Mouse (Mus musculus): ENCODE measurements at regions not wholly inside any gene's neighbourhood (a gene's known extent, or its start where the extent isn't known, plus 50 kb on each side); places are given as distances from the start of the nearest gene placed in this dataset.

- H3K27me3 ChIP-seq (ENCODE audit: control insufficient read depth, insufficient read depth, low read length) = no peaks in the 10 kb centered on the region
- no peak overlapping the region for H3K4me2 ChIP-seq (ENCODE audit: low read depth, low read length)
- no peaks in the 10 kb centered on the region; the same call in 1 of the 2 replicates for H3K4me1 ChIP-seq (ENCODE audit: control insufficient read depth, insufficient read depth, low read length)
- no peak overlapping the region for H3K4me3 ChIP-seq (ENCODE audit: low read depth, low read length)
- H3K9me3 ChIP-seq (replicated peaks; ENCODE audit: control insufficient read depth, low read length) = no peaks in the 10 kb centered on the region
- no peak overlapping the region for H3K27ac ChIP-seq (replicated peaks; ENCODE audit: low read depth, low read length)
- no peak overlapping the region for H3K9ac ChIP-seq (replicated peaks; ENCODE audit: low read length)
- 77% methylated on average over 3 of the region's 3 CpGs for WGBS
- ATAC-seq (replicated peaks; ENCODE audit: insufficient number of reproducible peaks, low FRiP score, low TSS enrichment, low read depth) = no peak
- no peak for DNase-seq (ENCODE audit: low spot score)
- H3K36me3 ChIP-seq (replicated peaks; ENCODE audit: control insufficient read depth, insufficient read depth, low read depth, low read length) = no peaks in the 10 kb centered on the region
Observed at GRCm38 (mm10) chr10:8136662-8137061, 180.6 kb upstream of the Tab2 start.

GRCm38 (mm10) chr10:8135272-8135671 is 179.2 kb upstream of the Tab2 start:
- no peaks in the 10 kb centered on the region for H3K27me3 ChIP-seq (ENCODE audit: control insufficient read depth, insufficient read depth, low read length)
- no peak overlapping the region for H3K27ac ChIP-seq (replicated peaks; ENCODE audit: low read depth, low read length)
- no peaks in the 10 kb centered on the region for H3K9me3 ChIP-seq (replicated peaks; ENCODE audit: control insufficient read depth, low read length)

GRCm38 (mm10) chr10:8134398-8134797 is 178.4 kb upstream of the Tab2 start:
- ATAC-seq (replicated peaks; ENCODE audit: insufficient number of reproducible peaks, low FRiP score, low TSS enrichment, low read depth) = no peak
- no peak overlapping the region for H3K27ac ChIP-seq (replicated peaks; ENCODE audit: low read depth, low read length)
- no peaks in the 10 kb centered on the region for H3K36me3 ChIP-seq (replicated peaks; ENCODE audit: control insufficient read depth, insufficient read depth, low read depth, low read length)
- H3K4me1 ChIP-seq (ENCODE audit: control insufficient read depth, insufficient read depth, low read length) = no peaks in the 10 kb centered on the region; the same call in 1 of the 2 replicates
- no peak for DNase-seq (ENCODE audit: low spot score)
- H3K4me2 ChIP-seq (ENCODE audit: low read depth, low read length) = no peak overlapping the region
- no peak overlapping the region for H3K9ac ChIP-seq (replicated peaks; ENCODE audit: low read length)
- H3K27me3 ChIP-seq (ENCODE audit: control insufficient read depth, insufficient read depth, low read length) = no peaks in the 10 kb centered on the region
- no peaks in the 10 kb centered on the region for H3K9me3 ChIP-seq (replicated peaks; ENCODE audit: control insufficient read depth, low read length)
- WGBS = 92% methylated on average over 1 of the region's 1 CpGs
- no peak overlapping the region for H3K4me3 ChIP-seq (ENCODE audit: low read depth, low read length)

More at GRCm38 (mm10) chr10:8135272-8135671, 179.2 kb upstream of the Tab2 start:
- ATAC-seq (replicated peaks; ENCODE audit: insufficient number of reproducible peaks, low FRiP score, low TSS enrichment, low read depth) = no peak
- WGBS = 57% methylated on average over 7 of the region's 7 CpGs
- no peak for DNase-seq (ENCODE audit: low spot score)
- Histone ChIP-seq H3K4me2 (ENCODE audit: low read depth, low read length) (no peak overlapping the region), H3K4me3 (ENCODE audit: low read depth, low read length) (no peak overlapping the region), H3K4me1 (ENCODE audit: control insufficient read depth, insufficient read depth, low read length) (no peaks in the 10 kb centered on the region; the same call in 1 of the 2 replicates), H3K9ac (replicated peaks; ENCODE audit: low read length) (no peak overlapping the region), H3K36me3 (replicated peaks; ENCODE audit: control insufficient read depth, insufficient read depth, low read depth, low read length) (no peaks in the 10 kb centered on the region)

- peak; percentile 64 for DNase-seq (ENCODE audit: low spot score)
- Histone ChIP-seq H3K27ac (replicated peaks; ENCODE audit: low read depth, low read length) (no peak overlapping the region), H3K9ac (replicated peaks; ENCODE audit: low read length) (no peak overlapping the region), H3K4me3 (ENCODE audit: low read depth, low read length) (no peak overlapping the region), H3K4me1 (ENCODE audit: control insufficient read depth, insufficient read depth, low read length) (no peaks in the 10 kb centered on the region; the same call in 1 of the 2 replicates), H3K36me3 (replicated peaks; ENCODE audit: control insufficient read depth, insufficient read depth, low read depth, low read length) (no peaks in the 10 kb centered on the region), H3K9me3 (replicated peaks; ENCODE audit: control insufficient read depth, low read length) (no peaks in the 10 kb centered on the region), H3K4me2 (ENCODE audit: low read depth, low read length) (no peak overlapping the region), H3K27me3 (ENCODE audit: control insufficient read depth, insufficient read depth, low read length) (no peaks in the 10 kb centered on the region)
- WGBS = 26% methylated on average over 13 of the region's 13 CpGs
- ATAC-seq (replicated peaks; ENCODE audit: insufficient number of reproducible peaks, low FRiP score, low TSS enrichment, low read depth) = peak; percentile 41; the same call in 1 of the 2 replicates
Observed at GRCm38 (mm10) chr10:8133451-8133952, 177.5 kb upstream of the Tab2 start.

GRCm38 (mm10) chr10:8132795-8133194 is 176.8 kb upstream of the Tab2 start:
- H3K9me3 ChIP-seq (replicated peaks; ENCODE audit: control insufficient read depth, low read length) = no peaks in the 10 kb centered on the region
- H3K27ac ChIP-seq (replicated peaks; ENCODE audit: low read depth, low read length) = 0 out of 2 replicates have a peak overlapping the region, but pooled peaks have one; percentile 8
- no peak overlapping the region for H3K4me3 ChIP-seq (ENCODE audit: low read depth, low read length)
- 29% methylated on average over 2 of the region's 2 CpGs for WGBS
- no peak; the same call in 1 of the 2 replicates for ATAC-seq (replicated peaks; ENCODE audit: insufficient number of reproducible peaks, low FRiP score, low TSS enrichment, low read depth)
- no peaks in the 10 kb centered on the region for H3K36me3 ChIP-seq (replicated peaks; ENCODE audit: control insufficient read depth, insufficient read depth, low read depth, low read length)
- no peak overlapping the region for H3K9ac ChIP-seq (replicated peaks; ENCODE audit: low read length)
- no peak for DNase-seq (ENCODE audit: low spot score)
- H3K4me2 ChIP-seq (ENCODE audit: low read depth, low read length) = no peak overlapping the region
- H3K27me3 ChIP-seq (ENCODE audit: control insufficient read depth, insufficient read depth, low read length) = no peaks in the 10 kb centered on the region
- H3K4me1 ChIP-seq (ENCODE audit: control insufficient read depth, insufficient read depth, low read length) = no peaks in the 10 kb centered on the region; the same call in 1 of the 2 replicates

GRCm38 (mm10) chr10:8130472-8131241 is 174.6 kb upstream of the Tab2 start:
- H3K4me2 ChIP-seq (ENCODE audit: low read depth, low read length) = no peak overlapping the region
- DNase-seq (ENCODE audit: low spot score) (no peak), ATAC-seq (replicated peaks; ENCODE audit: insufficient number of reproducible peaks, low FRiP score, low TSS enrichment, low read depth) (no peak)
- no peaks in the 10 kb centered on the region for H3K36me3 ChIP-seq (replicated peaks; ENCODE audit: control insufficient read depth, insufficient read depth, low read depth, low read length)
- no peak overlapping the region for H3K9ac ChIP-seq (replicated peaks; ENCODE audit: low read length)
- no peaks in the 10 kb centered on the region for H3K9me3 ChIP-seq (replicated peaks; ENCODE audit: control insufficient read depth, low read length)
- no peaks in the 10 kb centered on the region for H3K27me3 ChIP-seq (ENCODE audit: control insufficient read depth, insufficient read depth, low read length)
- H3K4me3 ChIP-seq (ENCODE audit: low read depth, low read length) = no peak overlapping the region
- 66% methylated on average over 18 of the region's 18 CpGs for WGBS
- no peak overlapping the region for H3K27ac ChIP-seq (replicated peaks; ENCODE audit: low read depth, low read length)
- no peaks in the 10 kb centered on the region; the same call in 1 of the 2 replicates for H3K4me1 ChIP-seq (ENCODE audit: control insufficient read depth, insufficient read depth, low read length)

GRCm38 (mm10) chr10:8130057-8130456 is 174.0 kb upstream of the Tab2 start:
- no peak overlapping the region for H3K4me3 ChIP-seq (ENCODE audit: low read depth, low read length)
- no peak overlapping the region for H3K27ac ChIP-seq (replicated peaks; ENCODE audit: low read depth, low read length)

GRCm38 (mm10) chr10:8124124-8124523 is 168.1 kb upstream of the Tab2 start:
- Histone ChIP-seq H3K27ac (replicated peaks; ENCODE audit: low read depth, low read length) (no peak overlapping the region), H3K4me2 (ENCODE audit: low read depth, low read length) (no peak overlapping the region), H3K9ac (replicated peaks; ENCODE audit: low read length) (no peak overlapping the region), H3K4me1 (ENCODE audit: control insufficient read depth, insufficient read depth, low read length) (no peaks in the 10 kb centered on the region), H3K4me3 (ENCODE audit: low read depth, low read length) (no peak overlapping the region), H3K27me3 (ENCODE audit: control insufficient read depth, insufficient read depth, low read length) (no peaks in the 10 kb centered on the region), H3K9me3 (replicated peaks; ENCODE audit: control insufficient read depth, low read length) (no peaks in the 10 kb centered on the region), H3K36me3 (replicated peaks; ENCODE audit: control insufficient read depth, insufficient read depth, low read depth, low read length) (no peaks in the 10 kb centered on the region)
- DNase-seq (ENCODE audit: low spot score) (no peak), ATAC-seq (replicated peaks; ENCODE audit: insufficient number of reproducible peaks, low FRiP score, low TSS enrichment, low read depth) (no peak)
- 92% methylated on average over 1 of the region's 1 CpGs for WGBS

More at GRCm38 (mm10) chr10:8130057-8130456, 174.0 kb upstream of the Tab2 start:
- Histone ChIP-seq H3K36me3 (replicated peaks; ENCODE audit: control insufficient read depth, insufficient read depth, low read depth, low read length) (no peaks in the 10 kb centered on the region), H3K9me3 (replicated peaks; ENCODE audit: control insufficient read depth, low read length) (no peaks in the 10 kb centered on the region), H3K4me2 (ENCODE audit: low read depth, low read length) (no peak overlapping the region), H3K27me3 (ENCODE audit: control insufficient read depth, insufficient read depth, low read length) (no peaks in the 10 kb centered on the region), H3K9ac (replicated peaks; ENCODE audit: low read length) (no peak overlapping the region), H3K4me1 (ENCODE audit: control insufficient read depth, insufficient read depth, low read length) (no peaks in the 10 kb centered on the region; the same call in 1 of the 2 replicates)
- no peak for ATAC-seq (replicated peaks; ENCODE audit: insufficient number of reproducible peaks, low FRiP score, low TSS enrichment, low read depth)
- WGBS = 70% methylated on average over 8 of the region's 8 CpGs
- no peak for DNase-seq (ENCODE audit: low spot score)

Measured in embryonic facial prominence, embryonic 11.5 days (tissue).